19 mouse cellular contexts compared by ENCODE assay signal in the genomic region with DNA sequence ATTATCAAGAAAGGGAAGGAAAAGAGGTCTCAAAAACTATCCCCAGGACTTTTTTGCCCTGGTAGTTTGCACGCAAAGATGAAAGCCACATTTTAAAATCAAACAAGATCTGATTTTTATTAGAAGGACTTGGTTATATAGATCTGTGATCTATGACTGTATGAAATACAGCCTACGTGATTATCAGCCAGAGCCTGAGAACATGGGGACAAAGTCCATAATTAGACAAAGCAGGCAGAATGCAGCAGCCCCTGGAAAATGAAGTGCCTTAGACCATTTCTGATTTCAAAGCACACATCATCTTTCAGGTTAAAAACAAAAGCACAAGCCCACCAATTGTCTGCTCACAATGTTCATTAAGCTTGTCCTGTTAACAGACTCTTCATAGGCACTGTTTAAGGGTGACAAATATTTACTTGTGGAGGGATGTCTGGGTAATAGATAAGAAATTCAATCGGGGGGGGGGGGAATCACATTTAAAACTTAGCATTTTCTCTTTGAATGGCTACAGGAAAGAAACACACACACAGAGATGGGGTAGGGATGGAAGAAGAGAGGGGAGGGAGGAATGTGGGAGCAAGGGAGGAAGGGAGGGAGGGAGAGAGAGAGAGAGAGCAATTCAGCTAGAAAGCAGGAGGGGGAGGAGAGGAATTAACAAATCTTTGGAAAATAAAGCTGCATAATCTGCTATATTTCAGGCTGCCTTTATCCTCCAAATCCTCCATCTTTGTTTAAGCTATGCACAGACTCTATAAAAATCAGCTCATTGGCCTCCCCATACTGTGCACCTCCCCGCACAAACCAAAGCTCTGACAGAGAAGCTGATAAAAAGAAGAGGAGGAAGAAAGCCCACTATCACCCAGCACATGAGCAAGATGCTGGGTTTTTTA.
DNase-seq lines count a peak whose midpoint lies in the region; ATAC-seq and TF ChIP-seq lines count a peak whose summit lies in the region.
"Had no signal": no experiment of that assay in that cellular context is flagged by ENCODE, and none has a peak within 500 bp of the region (broad histone marks: within the 10 kb centered on the region; RNA-seq: fewer than 3 reads in every experiment).

No protein-coding gene starts in this region.

- 0 out of 2 replicates have a peak overlapping the region, but pooled peaks have one; percentile 10 for H3K27ac ChIP-seq in hindbrain, embryonic 10.5 days
- H3K27ac ChIP-seq in hindbrain, embryonic 16.5 days (ENCODE audit: low read depth, low read length): no peak overlapping the region
- H3K27ac ChIP-seq in neural tube, embryonic 15.5 days (replicated peaks): peak overlapping the region; percentile 13; the same call in 1 of the 2 replicates
- 0 out of 2 replicates have a peak overlapping the region, but pooled peaks have one; percentile 22 for H3K27ac ChIP-seq in forebrain, postnatal 0 days (ENCODE audit: low read depth, low read length)
- peak overlapping the region; percentile 55 for H3K27ac ChIP-seq in midbrain, embryonic 16.5 days (ENCODE audit: low read length)
- H3K27ac ChIP-seq in liver, postnatal 0 days (ENCODE audit: low read depth): no peak overlapping the region
- H3K27ac ChIP-seq: embryonic facial prominence, embryonic 12.5 days; heart, embryonic 15.5 days; liver, embryonic 12.5 days had no signal

- 79% methylated on average over 4 of the region's 4 CpGs for WGBS in hindbrain, embryonic 10.5 days
- WGBS in hindbrain, embryonic 16.5 days: 71% methylated on average over 4 of the region's 4 CpGs
- WGBS in neural tube, embryonic 15.5 days: 65% methylated on average over 4 of the region's 4 CpGs
- WGBS in forebrain, postnatal 0 days: 45% methylated on average over 4 of the region's 4 CpGs
- 53% methylated on average over 4 of the region's 4 CpGs for WGBS in midbrain, embryonic 16.5 days
- WGBS in liver, postnatal 0 days (ENCODE audit: insufficient replicate concordance): 54% methylated on average over 4 of the region's 4 CpGs

- no peak for ATAC-seq in hindbrain, embryonic 16.5 days
- no peak for ATAC-seq in neural tube, embryonic 15.5 days (ENCODE audit: low FRiP score)
- peak; percentile 73 for ATAC-seq in forebrain, postnatal 0 days
- ATAC-seq in midbrain, embryonic 16.5 days: peak; percentile 59; the same call in 1 of the 2 replicates
- no peak for ATAC-seq in liver, postnatal 0 days
- ATAC-seq: liver, embryonic 12.5 days had no signal

- no peaks in the 10 kb centered on the region for H3K9me3 ChIP-seq in hindbrain, embryonic 10.5 days
- H3K9me3 ChIP-seq in hindbrain, embryonic 16.5 days (ENCODE audit: control insufficient read depth, low read length): no peaks in the 10 kb centered on the region
- no peaks in the 10 kb centered on the region for H3K9me3 ChIP-seq in neural tube, embryonic 15.5 days (replicated peaks)
- H3K9me3 ChIP-seq in forebrain, postnatal 0 days (ENCODE audit: low read length): no peaks in the 10 kb centered on the region
- H3K9me3 ChIP-seq in midbrain, embryonic 16.5 days (replicated peaks; ENCODE audit: control insufficient read depth, low read length, poor library complexity, severe bottlenecking): no peaks in the 10 kb centered on the region
- no peaks in the 10 kb centered on the region for H3K9me3 ChIP-seq in liver, postnatal 0 days (ENCODE audit: low read length)
- H3K9me3 ChIP-seq: embryonic facial prominence, embryonic 12.5 days; heart, embryonic 15.5 days; liver, embryonic 12.5 days had no signal

- H3K4me3 ChIP-seq in hindbrain, embryonic 10.5 days: no peak overlapping the region
- H3K4me3 ChIP-seq in hindbrain, embryonic 16.5 days (ENCODE audit: low read length): no peak overlapping the region
- no peak overlapping the region for H3K4me3 ChIP-seq in neural tube, embryonic 15.5 days (replicated peaks)
- H3K4me3 ChIP-seq in forebrain, postnatal 0 days (ENCODE audit: low read depth, low read length): no peak overlapping the region
- H3K4me3 ChIP-seq in midbrain, embryonic 16.5 days (ENCODE audit: low read depth, low read length): no peak overlapping the region
- no peak overlapping the region for H3K4me3 ChIP-seq in liver, postnatal 0 days (ENCODE audit: low read depth, low read length)
- H3K4me3 ChIP-seq: embryonic facial prominence, embryonic 12.5 days; heart, embryonic 15.5 days; liver, embryonic 12.5 days; myocyte had no signal

- H3K4me1 ChIP-seq in hindbrain, embryonic 10.5 days (replicated peaks): peaks cover 32% of the 10 kb centered on the region
- H3K4me1 ChIP-seq in hindbrain, embryonic 16.5 days (ENCODE audit: control insufficient read depth, insufficient read depth, low read depth, low read length): no peaks in the 10 kb centered on the region
- H3K4me1 ChIP-seq in neural tube, embryonic 15.5 days: peaks cover 9% of the 10 kb centered on the region; the same call in 1 of the 2 replicates
- H3K4me1 ChIP-seq in forebrain, postnatal 0 days (ENCODE audit: insufficient read depth): peaks cover 7% of the 10 kb centered on the region
- H3K4me1 ChIP-seq in midbrain, embryonic 16.5 days (ENCODE audit: control insufficient read depth, insufficient read depth, low read length): peaks cover 10% of the 10 kb centered on the region
- H3K4me1 ChIP-seq in liver, postnatal 0 days (ENCODE audit: insufficient read depth): no peaks in the 10 kb centered on the region
- H3K4me1 ChIP-seq: heart, embryonic 15.5 days; liver, embryonic 12.5 days had no signal

- H3K36me3 ChIP-seq in hindbrain, embryonic 10.5 days: no peaks in the 10 kb centered on the region
- H3K36me3 ChIP-seq in hindbrain, embryonic 16.5 days (ENCODE audit: control insufficient read depth, insufficient read depth, low read length): no peaks in the 10 kb centered on the region
- no peaks in the 10 kb centered on the region for H3K36me3 ChIP-seq in neural tube, embryonic 15.5 days
- H3K36me3 ChIP-seq in forebrain, postnatal 0 days (ENCODE audit: insufficient read depth): no peaks in the 10 kb centered on the region
- no peaks in the 10 kb centered on the region for H3K36me3 ChIP-seq in midbrain, embryonic 16.5 days (ENCODE audit: control insufficient read depth, insufficient read depth, low read length)
- no peaks in the 10 kb centered on the region for H3K36me3 ChIP-seq in liver, postnatal 0 days (replicated peaks; ENCODE audit: insufficient read depth, low read length)
- H3K36me3 ChIP-seq: embryonic facial prominence, embryonic 12.5 days; heart, embryonic 15.5 days; liver, embryonic 12.5 days had no signal

- no peaks in the 10 kb centered on the region for H3K27me3 ChIP-seq in hindbrain, embryonic 10.5 days (ENCODE audit: insufficient read depth, poor library complexity, severe bottlenecking)
- H3K27me3 ChIP-seq in hindbrain, embryonic 16.5 days (replicated peaks; ENCODE audit: control insufficient read depth, insufficient read depth, low read length): no peaks in the 10 kb centered on the region
- H3K27me3 ChIP-seq in neural tube, embryonic 15.5 days (replicated peaks): no peaks in the 10 kb centered on the region
- no peaks in the 10 kb centered on the region for H3K27me3 ChIP-seq in forebrain, postnatal 0 days (ENCODE audit: insufficient read depth, low read length)
- H3K27me3 ChIP-seq in midbrain, embryonic 16.5 days (ENCODE audit: control insufficient read depth, insufficient read depth, low read depth, low read length): no peaks in the 10 kb centered on the region
- no peaks in the 10 kb centered on the region for H3K27me3 ChIP-seq in liver, postnatal 0 days (ENCODE audit: insufficient read depth, low read length)
- H3K27me3 ChIP-seq: CH12.LX; embryonic facial prominence, embryonic 12.5 days; heart, embryonic 15.5 days; liver, embryonic 12.5 days had no signal

- TF ChIP-seq EP300 in liver, postnatal 0 days (IDR thresholded peaks at IDR 0.05; ENCODE audit: low read depth): no peak

- DNase-seq in hindbrain, embryonic 10.5 days (ENCODE audit: low spot score): no peak
- no peak for DNase-seq in neural tube, embryonic 10.5 days (ENCODE audit: extremely low spot score, low spot score)
- no peak for DNase-seq in forebrain, postnatal 0 days
- DNase-seq in left cerebral cortex, adult 18-20 months (ENCODE audit: low spot score in 2 of 2): no peak
- no peak for DNase-seq in liver, postnatal 0 days
- DNase-seq: adrenal gland, adult 8-10 months; cerebellum, adult 2 months; heart, adult 18-20 months; kidney, postnatal 10 days; right cerebral cortex, adult 18-20 months; spleen, adult 18-20 months had no signal

- H3K9ac ChIP-seq in hindbrain, embryonic 16.5 days (ENCODE audit: low read depth, low read length): no peak overlapping the region
- H3K9ac ChIP-seq in neural tube, embryonic 15.5 days (replicated peaks): no peak overlapping the region
- H3K9ac ChIP-seq in forebrain, postnatal 0 days: no peak overlapping the region
- H3K9ac ChIP-seq in midbrain, embryonic 16.5 days (ENCODE audit: low read depth, low read length): no peak overlapping the region
- no peak overlapping the region for H3K9ac ChIP-seq in liver, postnatal 0 days (replicated peaks)
- H3K9ac ChIP-seq: embryonic facial prominence, embryonic 12.5 days; heart, embryonic 15.5 days; liver, embryonic 12.5 days had no signal

- no peak overlapping the region for H3K4me2 ChIP-seq in hindbrain, embryonic 16.5 days (ENCODE audit: low read length)
- H3K4me2 ChIP-seq in neural tube, embryonic 15.5 days: no peak overlapping the region
- H3K4me2 ChIP-seq in forebrain, postnatal 0 days (ENCODE audit: low read depth): no peak overlapping the region
- H3K4me2 ChIP-seq in midbrain, embryonic 16.5 days (ENCODE audit: low read length): no peak overlapping the region
- H3K4me2 ChIP-seq in liver, postnatal 0 days (ENCODE audit: low read depth, low read length): no peak overlapping the region
- H3K4me2 ChIP-seq: embryonic facial prominence, embryonic 12.5 days; heart, embryonic 15.5 days; liver, embryonic 12.5 days had no signal

- TF ChIP-seq CTCF in forebrain, postnatal 0 days (IDR thresholded peaks at IDR 0.05; ENCODE audit: low read depth): no peak
- no peak for TF ChIP-seq CTCF in liver, postnatal 0 days (IDR thresholded peaks at IDR 0.05; ENCODE audit: low read depth)

Comparison
In these comparisons a context has a peak if more than half of its experiments do, and no peak if none do; other contexts are left out.
1. H3K27ac ChIP-seq: peak in hindbrain, embryonic 10.5 days (single experiment), neural tube, embryonic 15.5 days (single experiment), forebrain, postnatal 0 days (single experiment) and midbrain, embryonic 16.5 days (single experiment); none in hindbrain, embryonic 16.5 days (single experiment) and liver, postnatal 0 days (single experiment).
2. ATAC-seq: peak in forebrain, postnatal 0 days (single experiment) and midbrain, embryonic 16.5 days (single experiment); none in hindbrain, embryonic 16.5 days (single experiment), neural tube, embryonic 15.5 days (single experiment) and liver, postnatal 0 days (single experiment).